Mouse (Mus musculus) ovary, postnatal 14 days (tissue): ENCODE results near the gene Mtmr14.
A peak's percentile ranks its signal among the peaks of the same experiment; 100 is the strongest.

Experiments used
- DNase-seq: peaks from one replicate; pipeline ENCODE4 v3.0.0; 2022; ENCODE audit warnings: low spot score

Gene Mtmr14

GRCm38 (mm10) chr6:113281676-113282075 lies 44.0 kb downstream of the Mtmr14 start:
- DNase-seq, result no peak

- DNase-seq, result peak; percentile 14
Observed at GRCm38 (mm10) chr6:113282101-113282802, 44.6 kb downstream of the Mtmr14 start, which contains the start of gene Cpne9. Gene Cpne9, plus strand, starts transcription at chr6:113282307.

- DNase-seq, result no peak
Observed at GRCm38 (mm10) chr6:113282969-113283368, 45.3 kb downstream of the Mtmr14 start.

- DNase-seq, result no peak
Observed at GRCm38 (mm10) chr6:113283500-113283899, 45.9 kb downstream of the Mtmr14 start.

- DNase-seq, result no peak
Observed at GRCm38 (mm10) chr6:113284931-113285330, 47.3 kb downstream of the Mtmr14 start.

GRCm38 (mm10) chr6:113286316-113286715 lies 48.7 kb downstream of the Mtmr14 start:
- no peak for DNase-seq

- no peak for DNase-seq
Observed at GRCm38 (mm10) chr6:113287236-113287635, 49.6 kb downstream of the Mtmr14 start.

- DNase-seq, result no peak
Observed at GRCm38 (mm10) chr6:113289346-113289745, 51.7 kb downstream of the Mtmr14 start.

GRCm38 (mm10) chr6:113290346-113290745 lies 52.7 kb downstream of the Mtmr14 start:
- DNase-seq, result no peak

- no peak for DNase-seq
Observed at GRCm38 (mm10) chr6:113292938-113293337, 55.3 kb downstream of the Mtmr14 start.

GRCm38 (mm10) chr6:113296046-113296445 lies 58.4 kb downstream of the Mtmr14 start:
- DNase-seq, result no peak

GRCm38 (mm10) chr6:113296639-113297038 lies 59.0 kb downstream of the Mtmr14 start:
- no peak for DNase-seq

GRCm38 (mm10) chr6:113301350-113301749 lies 63.7 kb downstream of the Mtmr14 start:
- no peak for DNase-seq

- DNase-seq, result no peak
Observed at GRCm38 (mm10) chr6:113302258-113302657, 64.6 kb downstream of the Mtmr14 start.

GRCm38 (mm10) chr6:113306322-113306985 lies 68.8 kb downstream of the Mtmr14 start:
- peak; percentile 97 for DNase-seq

- no peak for DNase-seq
Observed at GRCm38 (mm10) chr6:113306986-113307349, 69.3 kb downstream of the Mtmr14 start, which contains the start of gene Brpf1. Gene Brpf1, plus strand, starts transcription at chr6:113307137.

- no peak for DNase-seq
Observed at GRCm38 (mm10) chr6:113307481-113308121, 70.0 kb downstream of the Mtmr14 start.

- no peak for DNase-seq
Observed at GRCm38 (mm10) chr6:113308141-113308540, 70.5 kb downstream of the Mtmr14 start.

GRCm38 (mm10) chr6:113315972-113316371 lies 78.3 kb downstream of the Mtmr14 start:
- DNase-seq, result no peak

GRCm38 (mm10) chr6:113326533-113327315 lies 89.1 kb downstream of the Mtmr14 start, which contains the start of gene Ogg1:
Gene Ogg1, plus strand, starts transcription at chr6:113326972.
- peak; percentile 95 for DNase-seq

GRCm38 (mm10) chr6:113329396-113329795 lies 91.8 kb downstream of the Mtmr14 start:
- no peak for DNase-seq

- no peak for DNase-seq
Observed at GRCm38 (mm10) chr6:113330547-113330946, 92.9 kb downstream of the Mtmr14 start.
